Mouse (Mus musculus): ENCODE data around the gene Gm9732.
"Not testable (repeated sequence)": the region's sequence is repeated elsewhere in the genome, so short reads cannot be mapped to it uniquely, and the experiment has no call there.

The Gm9732 gene

GRCm38 (mm10) chr14:43274986-43275511, at the start of gene Gm9732:
TSS of gene Gm9732 (plus strand) at chr14:43275036.
- not testable (repeated sequence) for DNase-seq (ENCODE audit: low read depth, low spot score)

GRCm38 (mm10) chr14:43235204-43235603, 39.6 kb upstream of the Gm9732 start, which contains the start of gene Gm8122:
TSS of gene Gm8122 (minus strand) at chr14:43235304.
- DNase-seq (ENCODE audit: low read depth, low spot score) = not testable (repeated sequence)

GRCm38 (mm10) chr14:43237769-43238168, 37.1 kb upstream of the Gm9732 start:
- not testable (repeated sequence) for DNase-seq (ENCODE audit: low read depth, low spot score)

- not testable (repeated sequence) for DNase-seq (ENCODE audit: low read depth, low spot score)
Measured at GRCm38 (mm10) chr14:43249611-43250170, 25.1 kb upstream of the Gm9732 start.

- DNase-seq (ENCODE audit: low read depth, low spot score) = not testable (repeated sequence)
Measured at GRCm38 (mm10) chr14:43250549-43251253, 24.1 kb upstream of the Gm9732 start.

GRCm38 (mm10) chr14:43256511-43256910, 18.3 kb upstream of the Gm9732 start:
- DNase-seq (ENCODE audit: low read depth, low spot score) = not testable (repeated sequence)

GRCm38 (mm10) chr14:43258349-43258748, 16.5 kb upstream of the Gm9732 start, which contains the start of gene Gm8126:
TSS of gene Gm8126 (plus strand) at chr14:43258649.
- DNase-seq (ENCODE audit: low read depth, low spot score) = not testable (repeated sequence)

GRCm38 (mm10) chr14:43263421-43263820, 11.4 kb upstream of the Gm9732 start:
- not testable (repeated sequence) for DNase-seq (ENCODE audit: low read depth, low spot score)

GRCm38 (mm10) chr14:43268521-43269084, 6.2 kb upstream of the Gm9732 start:
- not testable (repeated sequence) for DNase-seq (ENCODE audit: low read depth, low spot score)

GRCm38 (mm10) chr14:43269211-43269610, 5.6 kb upstream of the Gm9732 start:
- DNase-seq (ENCODE audit: low read depth, low spot score) = not testable (repeated sequence)

- not testable (repeated sequence) for DNase-seq (ENCODE audit: low read depth, low spot score)
Measured at GRCm38 (mm10) chr14:43273161-43273560, 1.7 kb upstream of the Gm9732 start.

GRCm38 (mm10) chr14:43275752-43276151, 916 bp downstream of the Gm9732 start:
- not testable (repeated sequence) for DNase-seq (ENCODE audit: low read depth, low spot score)

- DNase-seq (ENCODE audit: low read depth, low spot score) = not testable (repeated sequence)
Measured at GRCm38 (mm10) chr14:43277468-43277867, 2.6 kb downstream of the Gm9732 start.

GRCm38 (mm10) chr14:43278146-43278545, 3.3 kb downstream of the Gm9732 start:
- DNase-seq (ENCODE audit: low read depth, low spot score) = not testable (repeated sequence)

- DNase-seq (ENCODE audit: low read depth, low spot score) = not testable (repeated sequence)
Measured at GRCm38 (mm10) chr14:43278681-43279080, 3.8 kb downstream of the Gm9732 start.

- DNase-seq (ENCODE audit: low read depth, low spot score) = not testable (repeated sequence)
Measured at GRCm38 (mm10) chr14:43293503-43293902, 18.7 kb downstream of the Gm9732 start, which contains the start of gene Gm8127. TSS of gene Gm8127 (minus strand) at chr14:43293832.

GRCm38 (mm10) chr14:43319516-43319915, 44.7 kb downstream of the Gm9732 start:
- not testable (repeated sequence) for DNase-seq (ENCODE audit: low read depth, low spot score)

GRCm38 (mm10) chr14:43328603-43329002, 53.8 kb downstream of the Gm9732 start:
- DNase-seq (ENCODE audit: low read depth, low spot score) = not testable (repeated sequence)

- not testable (repeated sequence) for DNase-seq (ENCODE audit: low read depth, low spot score)
Measured at GRCm38 (mm10) chr14:43331362-43331880, 56.6 kb downstream of the Gm9732 start.

- DNase-seq (ENCODE audit: low read depth, low spot score) = not testable (repeated sequence)
Measured at GRCm38 (mm10) chr14:43337646-43338045, 62.8 kb downstream of the Gm9732 start.

- DNase-seq (ENCODE audit: low read depth, low spot score) = not testable (repeated sequence)
Measured at GRCm38 (mm10) chr14:43347711-43348110, 72.9 kb downstream of the Gm9732 start, which contains the start of gene 1700001F09Rik. TSS of gene 1700001F09Rik (minus strand) at chr14:43347811.

- DNase-seq (ENCODE audit: low read depth, low spot score) = not testable (repeated sequence)
Measured at GRCm38 (mm10) chr14:43352944-43353343, 78.1 kb downstream of the Gm9732 start.

Measured in forelimb bud, embryonic 11.5 days (tissue).